Mouse (Mus musculus): Measurements from ENCODE around the gene Alkbh2. TPM values are rescaled to one million over a fixed set of nuclear protein-coding genes. Genes with fewer than 3 reads are reported as not detected.

The Alkbh2 gene
- polyA plus RNA-seq, 1 experiment from 2014 or later = 13.8 TPM

- Histone ChIP-seq H3K27ac (ENCODE audit: low read depth, low read length) (no peak overlapping the region), H3K9ac (ENCODE audit: low read length) (no peak overlapping the region), H3K9me3 (ENCODE audit: control insufficient read depth, low read length) (no peaks in the 10 kb centered on the region), H3K27me3 (ENCODE audit: control insufficient read depth, insufficient read depth, low read length) (no peaks in the 10 kb centered on the region), H3K4me1 (ENCODE audit: control insufficient read depth, insufficient read depth, low read length) (peaks cover 24% of the 10 kb centered on the region), H3K4me3 (ENCODE audit: low read depth, low read length) (no peak overlapping the region), H3K4me2 (no peak overlapping the region), H3K36me3 (ENCODE audit: control insufficient read depth, insufficient read depth, low read length) (peaks cover 8% of the 10 kb centered on the region; the same call in 1 of the 2 replicates)
- no peak for DNase-seq (ENCODE audit: low spot score, missing footprints)
- 84% methylated on average over 6 of the region's 6 CpGs for WGBS
- no peak for ATAC-seq (ENCODE audit: low FRiP score)
Measured at GRCm38 (mm10) chr5:114132841-114133240, 4.8 kb upstream of the Alkbh2 start.

GRCm38 (mm10) chr5:114131521-114131840, 3.5 kb upstream of the Alkbh2 start:
- Histone ChIP-seq H3K27ac (ENCODE audit: low read depth, low read length) (no peak overlapping the region), H3K9ac (ENCODE audit: low read length) (peak overlapping the region; percentile 73), H3K27me3 (ENCODE audit: control insufficient read depth, insufficient read depth, low read length) (no peaks in the 10 kb centered on the region), H3K9me3 (ENCODE audit: control insufficient read depth, low read length) (no peaks in the 10 kb centered on the region), H3K36me3 (ENCODE audit: control insufficient read depth, insufficient read depth, low read length) (0 out of 2 replicates have a peak, but pooled peaks cover 2% of the 10 kb centered on the region), H3K4me3 (ENCODE audit: low read depth, low read length) (peak overlapping the region; percentile 84), H3K4me1 (ENCODE audit: control insufficient read depth, insufficient read depth, low read length) (peaks cover 24% of the 10 kb centered on the region), H3K4me2 (peak overlapping the region; percentile 96)
- WGBS = 1% methylated on average over 15 of the region's 15 CpGs
- no peak for ATAC-seq (ENCODE audit: low FRiP score)
- no peak for DNase-seq (ENCODE audit: low spot score, missing footprints)

- Histone ChIP-seq H3K4me2 (peak overlapping the region; percentile 96), H3K4me3 (ENCODE audit: low read depth, low read length) (peak overlapping the region; percentile 84), H3K27ac (ENCODE audit: low read depth, low read length) (no peak overlapping the region), H3K9me3 (ENCODE audit: control insufficient read depth, low read length) (no peaks in the 10 kb centered on the region), H3K9ac (ENCODE audit: low read length) (peak overlapping the region; percentile 73), H3K4me1 (ENCODE audit: control insufficient read depth, insufficient read depth, low read length) (peaks cover 24% of the 10 kb centered on the region), H3K36me3 (ENCODE audit: control insufficient read depth, insufficient read depth, low read length) (0 out of 2 replicates have a peak, but pooled peaks cover 2% of the 10 kb centered on the region), H3K27me3 (ENCODE audit: control insufficient read depth, insufficient read depth, low read length) (no peaks in the 10 kb centered on the region)
- peak; percentile 99 for DNase-seq (ENCODE audit: low spot score, missing footprints)
- peak; percentile 97 for ATAC-seq (ENCODE audit: low FRiP score)
- WGBS = under 1% methylated on average over 87 of the region's 87 CpGs
Measured at GRCm38 (mm10) chr5:114130698-114131520, 2.9 kb upstream of the Alkbh2 start.

GRCm38 (mm10) chr5:114130211-114130605, 2.2 kb upstream of the Alkbh2 start, which contains the start of gene Ung:
Gene Ung (plus strand): TSS chr5:114130386.
- Histone ChIP-seq H3K36me3 (ENCODE audit: control insufficient read depth, insufficient read depth, low read length) (0 out of 2 replicates have a peak, but pooled peaks cover 2% of the 10 kb centered on the region), H3K27ac (ENCODE audit: low read depth, low read length) (no peak within 1 kb of the TSS)
- under 1% methylated on average over 28 of the region's 29 CpGs for WGBS

GRCm38 (mm10) chr5:114129550-114130210, 1.7 kb upstream of the Alkbh2 start:
- ATAC-seq (ENCODE audit: low FRiP score) (no peak), DNase-seq (ENCODE audit: low spot score, missing footprints) (peak; percentile 81)
- Histone ChIP-seq H3K27me3 (ENCODE audit: control insufficient read depth, insufficient read depth, low read length) (no peaks in the 10 kb centered on the region), H3K4me1 (ENCODE audit: control insufficient read depth, insufficient read depth, low read length) (peaks cover 24% of the 10 kb centered on the region), H3K4me3 (ENCODE audit: low read depth, low read length) (peak overlapping the region; percentile 84), H3K36me3 (ENCODE audit: control insufficient read depth, insufficient read depth, low read length) (0 out of 2 replicates have a peak, but pooled peaks cover 2% of the 10 kb centered on the region), H3K9ac (ENCODE audit: low read length) (no peak overlapping the region), H3K4me2 (peak overlapping the region; percentile 96), H3K9me3 (ENCODE audit: control insufficient read depth, low read length) (no peaks in the 10 kb centered on the region), H3K27ac (ENCODE audit: low read depth, low read length) (no peak overlapping the region)
- WGBS = 76% methylated on average over 15 of the region's 15 CpGs

More at GRCm38 (mm10) chr5:114130211-114130605, 2.2 kb upstream of the Alkbh2 start, which contains the start of gene Ung:
- H3K9me3 ChIP-seq (ENCODE audit: control insufficient read depth, low read length) = no peaks in the 10 kb centered on the region
- ATAC-seq (ENCODE audit: low FRiP score) = peak; percentile 54
- peak within 1 kb of the TSS; percentile 84 for H3K4me3 ChIP-seq (ENCODE audit: low read depth, low read length)
- peak; percentile 97 for DNase-seq (ENCODE audit: low spot score, missing footprints)
- peaks cover 24% of the 10 kb centered on the region for H3K4me1 ChIP-seq (ENCODE audit: control insufficient read depth, insufficient read depth, low read length)
- no peaks in the 10 kb centered on the region for H3K27me3 ChIP-seq (ENCODE audit: control insufficient read depth, insufficient read depth, low read length)
- H3K9ac ChIP-seq (ENCODE audit: low read length) = peak within 1 kb of the TSS; percentile 73
- peak within 1 kb of the TSS; percentile 96 for H3K4me2 ChIP-seq

- H3K36me3 ChIP-seq (ENCODE audit: control insufficient read depth, insufficient read depth, low read length) = peaks cover 6% of the 10 kb centered on the region
- ATAC-seq (ENCODE audit: low FRiP score) = no peak
- no peaks in the 10 kb centered on the region for H3K27me3 ChIP-seq (ENCODE audit: control insufficient read depth, insufficient read depth, low read length)
- peaks cover 9% of the 10 kb centered on the region for H3K4me1 ChIP-seq (ENCODE audit: control insufficient read depth, insufficient read depth, low read length)
- H3K9me3 ChIP-seq (ENCODE audit: control insufficient read depth, low read length) = no peaks in the 10 kb centered on the region
- DNase-seq (ENCODE audit: low spot score, missing footprints) = peak; percentile 69
- H3K4me2 ChIP-seq = peak overlapping the region; percentile 99
- H3K4me3 ChIP-seq (ENCODE audit: low read depth, low read length) = no peak overlapping the region
- 90% methylated on average over 7 of the region's 7 CpGs for WGBS
- H3K9ac ChIP-seq (ENCODE audit: low read length) = no peak overlapping the region
- H3K27ac ChIP-seq (ENCODE audit: low read depth, low read length) = no peak overlapping the region
Measured at GRCm38 (mm10) chr5:114126499-114127244, 1.3 kb downstream of the Alkbh2 start.

- H3K4me1 ChIP-seq (ENCODE audit: control insufficient read depth, insufficient read depth, low read length) = peaks cover 3% of the 10 kb centered on the region; the same call in 1 of the 2 replicates
- no peak overlapping the region for H3K4me3 ChIP-seq (ENCODE audit: low read depth, low read length)
- H3K9ac ChIP-seq (ENCODE audit: low read length) = no peak overlapping the region
- peak; percentile 66 for DNase-seq (ENCODE audit: low spot score, missing footprints)
- ATAC-seq (ENCODE audit: low FRiP score) = no peak
- no peak overlapping the region for H3K27ac ChIP-seq (ENCODE audit: low read depth, low read length)
- WGBS = 89% methylated on average over 3 of the region's 3 CpGs
- H3K4me2 ChIP-seq = no peak overlapping the region
- H3K36me3 ChIP-seq (ENCODE audit: control insufficient read depth, insufficient read depth, low read length) = peaks cover 11% of the 10 kb centered on the region
- no peaks in the 10 kb centered on the region for H3K27me3 ChIP-seq (ENCODE audit: control insufficient read depth, insufficient read depth, low read length)
- H3K9me3 ChIP-seq (ENCODE audit: control insufficient read depth, low read length) = no peaks in the 10 kb centered on the region
Measured at GRCm38 (mm10) chr5:114126008-114126407, 2.0 kb downstream of the Alkbh2 start.

- WGBS = 86% methylated on average over 4 of the region's 4 CpGs
- H3K9me3 ChIP-seq (ENCODE audit: control insufficient read depth, low read length) = no peaks in the 10 kb centered on the region
- no peak overlapping the region for H3K4me3 ChIP-seq (ENCODE audit: low read depth, low read length)
- H3K27me3 ChIP-seq (ENCODE audit: control insufficient read depth, insufficient read depth, low read length) = no peaks in the 10 kb centered on the region
- no peak overlapping the region for H3K27ac ChIP-seq (ENCODE audit: low read depth, low read length)
- no peak overlapping the region for H3K9ac ChIP-seq (ENCODE audit: low read length)
- ATAC-seq (ENCODE audit: low FRiP score) (no peak), DNase-seq (ENCODE audit: low spot score, missing footprints) (no peak)
- peaks cover 20% of the 10 kb centered on the region for H3K36me3 ChIP-seq (ENCODE audit: control insufficient read depth, insufficient read depth, low read length)
- no peaks in the 10 kb centered on the region for H3K4me1 ChIP-seq (ENCODE audit: control insufficient read depth, insufficient read depth, low read length)
- no peak overlapping the region for H3K4me2 ChIP-seq
Measured at GRCm38 (mm10) chr5:114119806-114120205, 8.2 kb downstream of the Alkbh2 start.

Data from midbrain, embryonic 11.5 days (tissue).